Mouse (Mus musculus) limb, embryonic 12.5 days (tissue): ENCODE measurements around the gene Lcn6. TPM values are rescaled to one million over a fixed set of nuclear protein-coding genes. Genes with fewer than 3 reads are reported as not detected.
"Not testable (repeated sequence)": the region's sequence is repeated elsewhere in the genome, so short reads cannot be mapped to it uniquely, and the experiment has no call there.

ENCODE experiments used
- ATAC-seq: fragments of 200-750 bp; cut with Nextera tagmentation; 2 replicates; pipeline ENCODE4 v1.8.0; 2017; ENCODE audit warnings: low read depth, moderate TSS enrichment; ENCODE audit not compliant: insufficient number of reproducible peaks, insufficient read depth, low FRiP score, low TSS enrichment
- H3K27ac ChIP-seq: fragments of 300-500 bp; sonication (generic); 2 replicates; pipeline ENCODE4 v1.5.1; 2016; ENCODE audit warnings: mild to moderate bottlenecking, moderate library complexity
- H3K27me3 ChIP-seq: fragments of 300-500 bp; sonication (generic); 2 replicates; pipeline ENCODE4 v1.6.1; 2016; ENCODE audit warnings: mild to moderate bottlenecking, moderate library complexity
- H3K36me3 ChIP-seq: fragments of 300-500 bp; sonication (generic); 2 replicates; pipeline ENCODE4 v1.6.1; 2016; ENCODE audit warnings: mild to moderate bottlenecking, moderate library complexity
- H3K4me1 ChIP-seq: fragments of 300-500 bp; sonication (generic); replicated peaks from 2 replicates; pipeline ENCODE4 v1.6.1; 2016
- H3K4me2 ChIP-seq: fragments of 300-500 bp; sonication (generic); 2 replicates; pipeline ENCODE4 v1.6.1; 2016; ENCODE audit warnings: mild to moderate bottlenecking, moderate library complexity
- H3K4me3 ChIP-seq: fragments of 300-500 bp; sonication (generic); replicated peaks from 2 replicates; pipeline ENCODE4 v1.5.1; 2016; ENCODE audit warnings: mild to moderate bottlenecking
- H3K9ac ChIP-seq: fragments of 300-500 bp; sonication (generic); replicated peaks from 2 replicates; pipeline ENCODE4 v1.6.1; 2016; ENCODE audit warnings: mild to moderate bottlenecking, moderate library complexity
- H3K9me3 ChIP-seq: fragments of 300-500 bp; sonication (generic); 2 replicates; pipeline ENCODE4 v1.6.1; 2016; ENCODE audit warnings: mild to moderate bottlenecking, moderate library complexity
- whole genome bisulfite sequencing: fragments of 180-500 bp; shearing (Covaris S2); methylation state at CpG from one replicate; pipeline ENCODE4 v1.1.7; 2016; 5-methylcytosine and 5-hydroxymethylcytosine counted together
- polyA plus RNA-seq: library from polyadenylated mRNA; unstranded; fragments of >200 nt; fragmentation: Nextera tagmentation; extraction: Ambion mirVana; gene quantifications from 2 replicates; pipeline ENCODE4 v1.2.1, GENCODE M21; 2016

Lcn6 gene
- polyA plus RNA-seq, 1 experiment from 2014 or later = not detected

DNA sequence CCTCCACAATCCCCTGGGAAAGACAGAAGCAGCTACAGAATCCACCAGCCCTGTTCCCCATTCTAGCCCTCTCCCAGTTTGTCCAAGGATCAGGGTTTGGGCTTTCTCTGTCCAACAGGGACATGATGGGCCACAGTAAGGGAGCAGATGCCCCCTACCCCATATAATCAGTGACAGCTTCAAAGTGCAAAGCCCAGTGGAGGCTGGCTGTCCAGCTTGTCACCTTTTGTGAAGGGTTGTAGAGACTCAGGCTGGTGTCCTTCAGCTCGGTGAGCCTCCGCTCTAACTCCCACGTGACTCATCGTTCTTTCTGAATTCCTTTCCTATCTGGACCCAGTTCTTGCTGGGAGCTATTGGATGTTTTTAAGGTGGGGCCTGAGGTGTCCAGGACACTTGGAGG lies 27.1 kb downstream of the Lcn6 start:
- H3K4me2 ChIP-seq = no peak overlapping the region
- peaks cover 4% of the 10 kb centered on the region; the same call in 1 of the 2 replicates for H3K36me3 ChIP-seq
- no peaks in the 10 kb centered on the region for H3K27me3 ChIP-seq
- no peak overlapping the region for H3K4me3 ChIP-seq
- no peaks in the 10 kb centered on the region for H3K9me3 ChIP-seq
- ATAC-seq = no peak
- no peak overlapping the region for H3K27ac ChIP-seq
- whole genome bisulfite sequencing = 80% methylated on average over 4 of the region's 4 CpGs
- H3K4me1 ChIP-seq = peaks cover 9% of the 10 kb centered on the region
- H3K9ac ChIP-seq = no peak overlapping the region

DNA sequence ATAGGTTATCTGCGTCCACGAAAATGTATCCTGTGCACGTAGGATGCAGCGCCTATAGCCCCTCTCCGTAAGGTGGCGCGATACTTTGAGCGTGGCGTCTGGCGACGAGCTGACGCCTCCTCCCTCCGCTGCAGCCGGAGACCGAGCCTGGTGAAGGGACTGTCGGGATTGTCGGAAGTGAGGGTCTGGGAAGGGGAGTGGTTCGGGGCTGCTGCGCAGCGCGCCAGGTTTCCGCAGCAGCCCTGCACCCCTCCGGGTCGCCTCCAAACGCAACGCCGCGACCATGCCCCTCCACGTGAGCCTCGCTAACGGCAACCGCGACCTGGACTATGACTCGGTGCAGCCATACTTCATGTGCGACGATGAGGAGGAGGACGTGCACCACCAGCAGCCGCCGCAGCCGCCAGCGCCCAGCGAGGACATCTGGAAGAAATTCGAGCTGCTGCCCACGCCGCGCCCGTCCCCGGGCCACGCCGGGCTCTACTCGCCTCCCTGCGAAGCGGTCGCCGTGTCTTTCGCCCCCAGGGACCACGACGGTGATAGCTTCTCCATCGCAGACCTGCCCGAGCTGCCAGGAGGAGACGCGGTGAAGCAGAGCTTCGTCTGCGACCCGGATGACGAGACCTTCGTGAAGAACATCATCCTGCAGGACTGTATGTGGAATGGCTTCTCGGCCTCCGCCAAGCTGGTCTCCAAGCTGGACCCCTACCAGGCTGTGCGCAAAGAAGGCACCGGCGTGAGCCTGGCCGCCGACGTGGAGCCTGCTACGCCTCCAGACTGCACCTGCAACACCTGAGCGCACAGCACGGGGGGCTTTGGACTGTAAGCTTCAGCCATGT lies 30.3 kb downstream of the Lcn6 start, which contains the start of gene Bmyc:
Gene Bmyc, plus strand, starts transcription at position 97 of the 839 bp plus-strand sequence.
- H3K4me1 ChIP-seq = peaks cover 9% of the 10 kb centered on the region
- H3K27ac ChIP-seq = peak within 1 kb of the TSS; percentile 79
- ATAC-seq = peak; percentile 91
- H3K4me2 ChIP-seq = peak within 1 kb of the TSS; percentile 90
- under 1% methylated on average over 78 of the region's 78 CpGs for WGBS
- no peaks in the 10 kb centered on the region for H3K9me3 ChIP-seq
- peak within 1 kb of the TSS; percentile 65 for H3K4me3 ChIP-seq
- no peaks in the 10 kb centered on the region for H3K27me3 ChIP-seq
- H3K36me3 ChIP-seq = peaks cover 5% of the 10 kb centered on the region; the same call in 1 of the 2 replicates
- H3K9ac ChIP-seq = peak within 1 kb of the TSS; percentile 75

DNA sequence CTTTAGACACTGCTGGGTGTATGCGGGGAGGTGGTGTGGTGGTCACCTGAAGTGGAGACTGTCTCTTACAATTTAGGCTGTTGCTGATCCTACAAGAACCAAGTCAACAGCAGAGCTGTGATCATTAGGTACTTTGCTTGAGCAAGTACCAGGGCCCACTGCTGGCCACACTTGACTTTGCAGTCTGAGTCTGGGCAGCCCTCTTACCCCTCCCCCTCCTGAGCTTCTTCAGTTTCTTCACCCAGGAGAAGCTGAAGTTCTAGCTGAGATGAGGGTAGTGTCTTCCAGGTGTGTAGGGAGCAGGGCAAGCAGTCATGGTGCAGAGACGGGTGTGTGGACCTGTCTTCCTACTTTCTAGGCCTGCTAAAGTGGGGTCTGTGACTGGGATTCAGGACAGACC lies 31.5 kb downstream of the Lcn6 start:
- no peaks in the 10 kb centered on the region for H3K27me3 ChIP-seq
- no peak overlapping the region for H3K27ac ChIP-seq
- H3K4me3 ChIP-seq = no peak overlapping the region; the same call in 1 of the 2 replicates
- H3K36me3 ChIP-seq = peaks cover 5% of the 10 kb centered on the region; the same call in 1 of the 2 replicates
- no peak overlapping the region for H3K9ac ChIP-seq
- ATAC-seq = no peak
- peak overlapping the region; percentile 37 for H3K4me2 ChIP-seq
- H3K4me1 ChIP-seq = peaks cover 9% of the 10 kb centered on the region
- WGBS = 73% methylated on average over 2 of the region's 2 CpGs
- H3K9me3 ChIP-seq = no peaks in the 10 kb centered on the region

DNA sequence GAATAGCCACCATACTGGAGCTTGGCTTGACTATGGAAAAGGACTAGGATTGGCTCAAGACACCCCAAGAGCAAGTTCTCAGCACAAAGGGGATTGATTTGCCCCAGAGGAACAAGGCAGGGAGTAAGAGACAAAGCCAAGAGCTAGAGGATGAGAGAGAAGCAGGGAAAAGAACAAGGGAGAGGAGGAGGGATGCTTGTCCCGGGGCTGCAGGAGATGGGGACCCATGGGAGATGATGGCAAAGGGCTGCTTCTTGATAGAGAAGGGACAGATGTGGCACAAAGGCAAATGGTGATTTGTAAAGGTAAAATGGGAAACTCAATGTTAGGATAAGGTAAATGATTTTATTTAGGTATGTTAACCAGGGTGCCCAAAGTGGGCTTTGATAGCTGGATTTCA lies 32.5 kb downstream of the Lcn6 start:
- not testable (repeated sequence) for H3K4me3 ChIP-seq, H3K9ac ChIP-seq, H3K27me3 ChIP-seq, H3K36me3 ChIP-seq, H3K4me2 ChIP-seq, H3K9me3 ChIP-seq, ATAC-seq, H3K27ac ChIP-seq, H3K4me1 ChIP-seq
- WGBS = 90% methylated on average over 1 of the region's 1 CpGs

DNA sequence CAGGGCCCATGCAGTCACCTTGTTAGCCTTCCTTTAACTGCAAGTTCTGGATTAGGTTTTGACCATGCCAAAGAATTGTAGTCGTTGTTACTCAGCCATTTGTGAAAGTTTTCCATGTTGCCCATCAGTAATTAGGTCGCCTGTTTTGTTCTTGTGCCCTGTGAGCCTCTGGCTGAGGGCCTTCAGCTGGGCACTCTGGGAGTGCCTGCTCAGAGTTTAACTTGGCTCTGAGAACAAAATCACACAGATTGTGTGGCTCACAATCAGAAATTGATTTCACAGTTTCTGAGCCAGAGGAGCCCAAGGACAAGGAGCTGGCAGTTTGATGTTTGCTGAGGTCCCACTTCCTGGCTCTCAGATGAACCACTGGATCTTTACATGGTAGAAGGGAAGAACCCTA lies 33.2 kb downstream of the Lcn6 start:
- not testable (repeated sequence) for H3K4me3 ChIP-seq, ATAC-seq, H3K4me2 ChIP-seq, H3K9me3 ChIP-seq, H3K36me3 ChIP-seq, H3K27ac ChIP-seq, H3K9ac ChIP-seq, H3K27me3 ChIP-seq, H3K4me1 ChIP-seq
- 74% methylated on average over 2 of the region's 2 CpGs for WGBS

DNA sequence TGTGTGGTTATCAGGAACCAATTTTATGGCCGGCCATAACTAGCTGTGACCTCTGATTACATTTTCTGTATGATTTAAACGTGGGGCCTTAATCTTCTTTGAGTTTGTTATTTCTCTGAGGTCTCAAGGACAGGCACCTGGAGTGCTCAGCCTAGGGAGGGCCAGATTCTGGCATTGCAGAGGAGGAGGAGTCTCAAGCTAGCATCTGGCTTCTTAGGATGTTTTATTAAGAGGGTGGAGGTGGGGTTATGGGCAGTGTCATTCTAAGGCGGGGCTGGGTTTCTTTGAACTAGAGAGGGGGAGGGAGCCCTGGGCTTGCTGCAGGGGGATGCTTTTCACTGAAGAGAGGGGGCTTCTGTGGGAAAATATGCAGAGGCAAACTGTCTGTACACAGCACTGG lies 35.1 kb downstream of the Lcn6 start:
- H3K4me2 ChIP-seq, H3K27ac ChIP-seq, H3K9ac ChIP-seq, H3K27me3 ChIP-seq, H3K4me3 ChIP-seq, H3K36me3 ChIP-seq, H3K4me1 ChIP-seq, ATAC-seq, H3K9me3 ChIP-seq: not testable (repeated sequence)
- 15% methylated on average over 3 of the region's 3 CpGs for WGBS

DNA sequence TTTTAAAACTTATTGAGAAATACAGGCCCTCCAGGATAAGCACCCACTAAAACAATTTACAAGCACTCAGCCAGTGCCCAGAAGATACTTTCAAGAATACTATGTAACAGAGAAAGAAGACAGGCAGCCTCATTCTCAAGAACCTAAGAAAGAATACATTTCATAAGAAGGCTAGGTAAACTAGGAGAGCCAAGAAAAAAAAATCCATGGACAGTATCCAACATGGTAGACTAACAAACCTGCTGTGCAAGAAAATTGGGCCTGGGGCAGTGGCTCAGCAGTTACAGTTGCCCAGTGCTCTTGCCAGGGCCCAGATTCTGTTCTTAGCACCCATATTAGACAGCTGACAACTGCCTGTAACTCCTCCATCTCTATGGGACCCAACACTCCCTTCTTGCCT lies 40.6 kb downstream of the Lcn6 start:
- no peak for ATAC-seq
- H3K9me3 ChIP-seq = no peaks in the 10 kb centered on the region; the same call in 1 of the 2 replicates
- H3K36me3 ChIP-seq = no peaks in the 10 kb centered on the region
- H3K27me3 ChIP-seq = no peaks in the 10 kb centered on the region
- H3K4me1 ChIP-seq = no peaks in the 10 kb centered on the region
- no peak overlapping the region for H3K4me2 ChIP-seq
- H3K27ac ChIP-seq = no peak overlapping the region
- no peak overlapping the region for H3K4me3 ChIP-seq
- H3K9ac ChIP-seq = no peak overlapping the region

Other genes with a start within 250 kb of the Lcn6 start
- 3.5 and 5.3 TPM in 2 replicates for gene Abca2, start 248.1 kb upstream of the Lcn6 start, polyA plus RNA-seq
- 0.68 and 1.0 TPM in 2 replicates for gene Clic3, start 219.9 kb upstream of the Lcn6 start, polyA plus RNA-seq
- 23.2 and 23.6 TPM in 2 replicates for gene Paxx, start 215.7 kb upstream of the Lcn6 start, polyA plus RNA-seq
- 0.35 and 0.50 TPM in 2 replicates for gene Ptgds, start 206.7 kb upstream of the Lcn6 start, polyA plus RNA-seq
- gene Lcn12, start 182.9 kb upstream of the Lcn6 start, polyA plus RNA-seq = not detected in 2 replicates
- gene Fbxw5, start 176.0 kb upstream of the Lcn6 start, polyA plus RNA-seq = 68.4 and 76.8 TPM in 2 replicates
- 4.0 and 6.1 TPM in 2 replicates for gene C8g, start 175.1 kb upstream of the Lcn6 start, polyA plus RNA-seq
- gene Traf2, start 129.8 kb upstream of the Lcn6 start, polyA plus RNA-seq = 36.9 and 39.2 TPM in 2 replicates
- gene Edf1, start 118.9 kb upstream of the Lcn6 start, polyA plus RNA-seq = 320 and 329 TPM in 2 replicates
- 2.3 and 3.0 TPM in 2 replicates for gene Mamdc4, start 101.9 kb upstream of the Lcn6 start, polyA plus RNA-seq
- gene Phpt1, start 101.6 kb upstream of the Lcn6 start, polyA plus RNA-seq = 183 and 184 TPM in 2 replicates
- 0.08 and 0.23 TPM in 2 replicates for gene Ajm1, start 95.0 kb upstream of the Lcn6 start, polyA plus RNA-seq
- 81.3 and 83.0 TPM in 2 replicates for gene Rabl6, start 68.3 kb upstream of the Lcn6 start, polyA plus RNA-seq
- gene Ccdc183, start 59.1 kb upstream of the Lcn6 start, polyA plus RNA-seq = 0.18 and 0.27 TPM in 2 replicates
- gene Tmem141, start 54.8 kb upstream of the Lcn6 start, polyA plus RNA-seq = 21.9 and 22.6 TPM in 2 replicates
- gene Fcna, start 48.8 kb upstream of the Lcn6 start, polyA plus RNA-seq = 0.40 and 0.68 TPM in 2 replicates
- 0.36 TPM in 1 of 2 replicates, not detected in the other for gene Lcn8, start 23.7 kb upstream of the Lcn6 start, polyA plus RNA-seq
- gene Lcn5, start 18.8 kb upstream of the Lcn6 start, polyA plus RNA-seq = not detected in 2 replicates
- not detected in 2 replicates for gene Lcn10, start 5.9 kb downstream of the Lcn6 start, polyA plus RNA-seq
- gene Obp2a, start 23.3 kb downstream of the Lcn6 start, polyA plus RNA-seq = not detected in 2 replicates
- 91.2 and 91.3 TPM in 2 replicates for gene Bmyc, start 30.0 kb downstream of the Lcn6 start, polyA plus RNA-seq
- gene Obp2b, start 60.2 kb downstream of the Lcn6 start, polyA plus RNA-seq = not detected in 2 replicates
- not detected in 2 replicates for gene Lcn3, start 88.8 kb downstream of the Lcn6 start, polyA plus RNA-seq
- not detected in 2 replicates for gene Lcn11, start 100.2 kb downstream of the Lcn6 start, polyA plus RNA-seq
- gene Gm13539, start 105.5 kb downstream of the Lcn6 start, polyA plus RNA-seq = not detected in 2 replicates
- not detected in 2 replicates for gene Glt6d1, start 139.1 kb downstream of the Lcn6 start, polyA plus RNA-seq
- gene Lcn9, start 146.4 kb downstream of the Lcn6 start, polyA plus RNA-seq = not detected in 2 replicates
- gene Sohlh1, start 170.5 kb downstream of the Lcn6 start, polyA plus RNA-seq = 0.16 TPM in 1 of 2 replicates, not detected in the other
- gene Kcnt1, start 186.9 kb downstream of the Lcn6 start, polyA plus RNA-seq = 0.34 and 0.49 TPM in 2 replicates